14 mouse cellular contexts compared by ENCODE assay signal in the genomic region with DNA sequence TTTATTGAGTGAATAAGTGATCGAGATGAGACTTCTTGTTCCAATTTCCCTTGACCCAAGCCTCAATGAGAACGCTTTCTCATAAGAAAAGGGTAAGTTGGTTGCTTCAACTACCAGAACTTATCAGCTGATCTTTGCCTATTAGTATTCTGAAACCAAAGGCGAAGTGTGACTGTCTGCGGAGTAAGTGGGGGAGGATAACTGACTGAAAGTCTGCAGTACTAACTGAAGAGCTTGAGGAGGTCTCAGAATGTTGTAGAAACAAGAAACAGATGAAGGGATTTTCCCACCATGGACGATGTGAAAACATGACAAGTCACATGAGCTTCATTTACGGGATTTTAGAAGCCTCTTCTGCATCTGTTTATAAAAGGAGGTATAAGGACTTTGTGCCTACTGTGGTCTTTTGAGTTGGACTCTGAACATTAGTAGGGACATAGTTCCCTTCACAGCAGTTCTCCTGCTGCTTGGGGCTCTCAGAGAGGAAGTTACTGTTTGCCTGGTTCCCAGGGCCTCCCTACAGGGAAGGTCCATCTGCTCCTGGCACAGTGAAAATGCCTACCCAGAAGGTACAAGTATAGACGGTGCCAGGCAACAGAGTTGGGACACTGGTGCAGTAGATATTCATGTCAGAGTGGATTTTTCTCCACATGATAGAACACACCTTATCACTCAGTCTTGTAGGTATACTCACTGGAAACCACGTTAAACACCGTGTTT. TPM values are rescaled to one million over a fixed set of nuclear protein-coding genes. Genes with fewer than 3 reads are reported as not detected.
DNase-seq lines count a peak whose midpoint lies in the region; ATAC-seq and TF ChIP-seq lines count a peak whose summit lies in the region.
"Had no signal": no experiment of that assay in that cellular context is flagged by ENCODE, and none has a peak within 500 bp of the region (broad histone marks: within the 10 kb centered on the region; RNA-seq: fewer than 3 reads in every experiment).

No protein-coding gene starts in this region.

- H3K27ac ChIP-seq in ES-E14 (ENCODE audit: insufficient read depth, low read depth, low read length, poor library complexity, severe bottlenecking): no peak overlapping the region
- H3K27ac ChIP-seq: embryonic facial prominence, embryonic 10.5 days; liver, embryonic 13.5 days; neural tube, embryonic 12.5 days had no signal

- no peak overlapping the region for H3K9ac ChIP-seq in ES-E14 (ENCODE audit: insufficient read depth, low read depth, low read length, poor library complexity, severe bottlenecking)
- H3K9ac ChIP-seq: liver, embryonic 13.5 days; neural tube, embryonic 12.5 days had no signal

- H3K9me3 ChIP-seq in ES-E14 (ENCODE audit: control insufficient read depth, insufficient read depth, low read depth, low read length): no peaks in the 10 kb centered on the region
- H3K9me3 ChIP-seq: embryonic facial prominence, embryonic 10.5 days; liver, embryonic 13.5 days; megakaryocyte, embryonic 14.5 days; neural tube, embryonic 12.5 days had no signal

- no peaks in the 10 kb centered on the region for H3K36me3 ChIP-seq in ES-E14 (ENCODE audit: control insufficient read depth, insufficient read depth, low read length, poor library complexity, severe bottlenecking)
- H3K36me3 ChIP-seq: embryonic facial prominence, embryonic 10.5 days; liver, embryonic 13.5 days; neural tube, embryonic 12.5 days had no signal

- DNase-seq in CD4-positive, CD25-positive, alpha-beta regulatory T cell, adult 2 months (ENCODE audit: low read depth, low spot score): peak; percentile 67
- peak; percentile 46 for DNase-seq in ES-E14 (ENCODE audit: low read depth, low spot score)
- DNase-seq in cerebellum, adult 9-11 months: peak; percentile 97
- DNase-seq in kidney, postnatal 25 days: peak; percentile 14 to 64
- no peak for DNase-seq in Muller cell, postnatal 12 days (ENCODE audit: inconsistent ontology term)
- DNase-seq in thymus, postnatal 10 days (ENCODE audit: low spot score in 2 of 2): no peak
- no peak for DNase-seq in right cerebral cortex, adult 2 months (ENCODE audit: low spot score in 2 of 2)
- DNase-seq: gastrocnemius, postnatal 14 days; heart, postnatal 14 days; liver, embryonic 13.5 days had no signal

- in situ Hi-C loops in ES-E14 (cut with MboI; ENCODE audit: low sequenced_read_pairs in 2 of 2, unreplicated experiment in 2 of 2): no loop called here

- no peak overlapping the region for H3K4me3 ChIP-seq in ES-E14 (ENCODE audit: insufficient read depth in 1 of 2, low read depth in 1 of 2, low read length in 2 of 2, poor library complexity in 1 of 2, severe bottlenecking in 1 of 2)
- H3K4me3 ChIP-seq: embryonic facial prominence, embryonic 10.5 days; liver, embryonic 13.5 days; megakaryocyte, embryonic 14.5 days; neural tube, embryonic 12.5 days had no signal

- H3K4me1 ChIP-seq in ES-E14 (ENCODE audit: control insufficient read depth in 2 of 2, insufficient read depth in 2 of 2, low read length in 2 of 2, poor library complexity in 1 of 2): peaks cover 0 to 3% of the 10 kb centered on the region in 2 experiments; a peak in 2 of 4 replicates
- H3K4me1 ChIP-seq: embryonic facial prominence, embryonic 10.5 days; liver, embryonic 13.5 days; neural tube, embryonic 12.5 days had no signal

- ATAC-seq in megakaryocyte, adult 5-6 weeks (ENCODE audit: poor library complexity, severe bottlenecking): no peak

TF ChIP-seq in ES-E14, 5 proteins besides CTCF, POLR2A, EP300 and RAD21:
- no peak for TF ChIP-seq HCFC1 (IDR thresholded peaks at IDR 0.05; ENCODE audit: borderline replicate concordance, insufficient read depth, low read length)

RNA-seq across cellular contexts. Expression of a gene that starts 8.8 kb away (rescaled TPM):
- total RNA-seq in ES-E14 (2012; rRNA removed): 0.22 and 0.37 TPM in 2 replicates
- 140 and 154 TPM in 2 replicates for total RNA-seq in megakaryocyte, adult 5-6 weeks (2015)
- 84.6 and 105 TPM in 2 replicates for total RNA-seq in megakaryocyte, adult 5-6 weeks (2017)

RNA-seq across cellular contexts. Expression of a gene that starts 18.4 kb away (rescaled TPM):
- 0.90 and 1.4 TPM in 2 replicates for total RNA-seq in ES-E14 (2012; rRNA removed)
- 0.30 and 0.76 TPM in 2 replicates for total RNA-seq in megakaryocyte, adult 5-6 weeks (2015)
- 0.22 and 2.5 TPM in 2 replicates for total RNA-seq in megakaryocyte, adult 5-6 weeks (2017)
- total RNA-seq: heart, postnatal 14 days had no signal

RNA-seq across cellular contexts. Expression of a gene that starts 41.4 kb away (rescaled TPM):
- 0.32 and 0.76 TPM in 2 replicates for total RNA-seq in ES-E14 (2012; rRNA removed)
- total RNA-seq in megakaryocyte, adult 5-6 weeks (2015): 0.32 and 0.45 TPM in 2 replicates
- total RNA-seq in megakaryocyte, adult 5-6 weeks (2017): not detected in 2 replicates

RNA-seq across cellular contexts. Expression of a gene that starts 41.5 kb away (rescaled TPM):
- 10.1 and 12.8 TPM in 2 replicates for total RNA-seq in ES-E14 (2012; rRNA removed)
- total RNA-seq in megakaryocyte, adult 5-6 weeks (2015): 19.2 and 20.2 TPM in 2 replicates
- total RNA-seq in megakaryocyte, adult 5-6 weeks (2017): 17.8 TPM in 2 replicates

RNA-seq across cellular contexts. Expression of a gene that starts 41.6 kb away (rescaled TPM):
- total RNA-seq in ES-E14 (2012; rRNA removed): 7.1 and 8.2 TPM in 2 replicates
- 33.1 and 37.1 TPM in 2 replicates for total RNA-seq in megakaryocyte, adult 5-6 weeks (2015)
- 23.4 and 24.5 TPM in 2 replicates for total RNA-seq in megakaryocyte, adult 5-6 weeks (2017)

Comparison
In these comparisons a context has a peak if more than half of its experiments do, and no peak if none do; other contexts are left out.
1. DNase-seq: peak in CD4-positive, CD25-positive, alpha-beta regulatory T cell, adult 2 months (single experiment), ES-E14 (single experiment), cerebellum, adult 9-11 months (single experiment) and kidney, postnatal 25 days (2 of 2); none in Muller cell, postnatal 12 days (single experiment), thymus, postnatal 10 days (0 of 2) and right cerebral cortex, adult 2 months (0 of 2).
2. RNA of a gene that starts 8.8 kb away (total RNA-seq): 84.6 to 154 TPM in megakaryocyte, adult 5-6 weeks; 0.22 to 0.37 TPM in ES-E14; every median in the first group is over 10 times any median in the second.